Mouse (Mus musculus): ENCODE measurements at regions not wholly inside any gene's neighbourhood (a gene's known extent, or its start where the extent isn't known, plus 50 kb on each side); places are given as distances from the start of the nearest gene placed in this dataset.

DNA sequence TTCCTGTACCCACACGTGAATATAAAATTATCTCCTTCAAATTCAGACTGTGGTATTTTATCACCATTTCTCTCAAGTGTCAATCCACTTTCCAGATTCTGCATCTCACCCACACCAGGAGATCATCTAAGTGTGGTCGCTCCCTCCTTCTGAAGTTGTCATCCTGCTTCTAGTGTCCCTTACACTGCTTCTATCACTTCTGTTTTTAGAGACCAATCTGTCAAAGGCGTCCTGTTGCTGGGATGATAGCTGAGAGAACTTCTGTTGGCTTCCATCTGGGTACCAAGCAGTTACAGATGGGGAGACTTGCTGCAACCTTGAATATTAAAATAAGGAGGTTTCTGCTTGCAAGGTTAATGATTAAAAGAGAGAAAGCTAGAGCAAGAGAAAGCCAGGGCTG lies 1111.2 kb upstream of the Lrrc6 start:
- TF ChIP-seq EP300 (IDR thresholded peaks at IDR 0.05) (no peak), CTCF (IDR thresholded peaks at IDR 0.05) (no peak)

Measured in lung, postnatal 0 days (tissue).